Mouse (Mus musculus): ENCODE measurements around the gene Prg3. TPM values are rescaled to one million over a fixed set of nuclear protein-coding genes. Genes with fewer than 3 reads are reported as not detected.

The Prg3 gene
- polyA plus RNA-seq, 1 experiment from 2014 or later: not detected

DNA sequence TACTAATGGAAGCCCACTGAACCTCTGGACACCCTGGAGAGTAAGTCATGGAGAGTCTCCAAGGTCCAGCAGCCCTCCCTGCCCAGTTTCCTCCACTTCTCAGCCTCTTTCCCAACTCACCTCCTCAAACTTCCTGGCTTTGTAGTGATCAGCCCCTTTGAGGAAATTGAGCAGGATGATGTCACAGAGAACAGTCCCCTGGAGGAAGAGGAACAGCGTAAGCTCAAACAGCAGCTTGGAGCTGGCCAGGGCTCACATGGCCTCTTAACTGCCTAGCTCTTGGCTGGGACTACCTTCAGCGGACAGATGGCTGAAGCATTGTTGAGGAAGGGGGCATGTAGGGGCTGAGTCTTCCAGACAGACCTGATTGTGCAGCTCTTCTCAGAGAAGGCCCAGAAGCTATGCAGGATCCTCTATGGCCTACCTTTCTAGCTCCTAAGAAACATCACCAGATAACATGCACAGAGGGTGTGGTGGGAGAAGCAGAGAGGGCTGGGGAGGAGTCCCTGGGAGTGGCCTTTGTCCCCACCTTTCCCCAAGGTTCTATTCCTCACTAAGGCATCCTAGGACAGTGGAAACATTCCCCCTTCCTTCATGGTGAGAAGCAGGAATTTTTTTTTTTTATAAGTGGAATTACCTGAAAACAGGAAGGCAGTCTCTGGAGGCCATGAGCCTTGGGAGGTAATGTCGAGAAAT, 11.6 kb downstream of the Prg3 start:
- Histone ChIP-seq H3K27ac (replicated peaks) (no peak overlapping the region), H3K4me3 (replicated peaks) (no peak overlapping the region), H3K27me3 (no peaks in the 10 kb centered on the region), H3K9ac (no peak overlapping the region), H3K9me3 (replicated peaks) (no peaks in the 10 kb centered on the region), H3K4me2 (replicated peaks) (no peak overlapping the region), H3K36me3 (no peaks in the 10 kb centered on the region), H3K4me1 (no peaks in the 10 kb centered on the region)
- ATAC-seq (ENCODE audit: insufficient number of reproducible peaks, low FRiP score, low TSS enrichment, low read depth): no peak
- whole genome bisulfite sequencing: 64% methylated on average over 3 of the region's 3 CpGs

- no peak overlapping the region for H3K27ac ChIP-seq (replicated peaks)
- no peaks in the 10 kb centered on the region for H3K36me3 ChIP-seq
- H3K4me2 ChIP-seq (replicated peaks): no peak overlapping the region
- 76% methylated on average over 13 of the region's 13 CpGs for WGBS
- no peaks in the 10 kb centered on the region for H3K27me3 ChIP-seq
- H3K9me3 ChIP-seq (replicated peaks): no peaks in the 10 kb centered on the region
- no peaks in the 10 kb centered on the region for H3K4me1 ChIP-seq
- no peak overlapping the region for H3K9ac ChIP-seq
- no peak for ATAC-seq (ENCODE audit: insufficient number of reproducible peaks, low FRiP score, low TSS enrichment, low read depth)
- H3K4me3 ChIP-seq (replicated peaks): no peak overlapping the region
Observed at GRCm38 (mm10) chr2:85001497-85001896, 13.5 kb downstream of the Prg3 start.

- Histone ChIP-seq H3K36me3 (no peaks in the 10 kb centered on the region), H3K27me3 (no peaks in the 10 kb centered on the region), H3K4me1 (no peaks in the 10 kb centered on the region), H3K9me3 (replicated peaks) (no peaks in the 10 kb centered on the region), H3K9ac (no peak overlapping the region), H3K27ac (replicated peaks) (no peak overlapping the region), H3K4me3 (replicated peaks) (no peak overlapping the region), H3K4me2 (replicated peaks) (no peak overlapping the region)
- ATAC-seq (ENCODE audit: insufficient number of reproducible peaks, low FRiP score, low TSS enrichment, low read depth): no peak
- 67% methylated on average over 8 of the region's 8 CpGs for WGBS
Observed at GRCm38 (mm10) chr2:85002575-85002974, 14.6 kb downstream of the Prg3 start.

GRCm38 (mm10) chr2:85004341-85004740, 16.3 kb downstream of the Prg3 start:
- Histone ChIP-seq H3K4me2 (replicated peaks) (no peak overlapping the region), H3K27me3 (no peaks in the 10 kb centered on the region), H3K9me3 (replicated peaks) (no peaks in the 10 kb centered on the region), H3K4me1 (no peaks in the 10 kb centered on the region), H3K27ac (replicated peaks) (no peak overlapping the region), H3K4me3 (replicated peaks) (no peak overlapping the region), H3K36me3 (no peaks in the 10 kb centered on the region), H3K9ac (no peak overlapping the region)
- 78% methylated on average over 4 of the region's 4 CpGs for WGBS
- ATAC-seq (ENCODE audit: insufficient number of reproducible peaks, low FRiP score, low TSS enrichment, low read depth): no peak

GRCm38 (mm10) chr2:85006600-85006999, 18.6 kb downstream of the Prg3 start:
- Histone ChIP-seq H3K4me1 (no peaks in the 10 kb centered on the region), H3K4me2 (replicated peaks) (no peak overlapping the region), H3K27ac (replicated peaks) (no peak overlapping the region), H3K9ac (no peak overlapping the region), H3K27me3 (no peaks in the 10 kb centered on the region), H3K36me3 (no peaks in the 10 kb centered on the region), H3K4me3 (replicated peaks) (no peak overlapping the region), H3K9me3 (replicated peaks) (no peaks in the 10 kb centered on the region)
- ATAC-seq (ENCODE audit: insufficient number of reproducible peaks, low FRiP score, low TSS enrichment, low read depth): no peak
- WGBS: 80% methylated on average over 7 of the region's 7 CpGs

DNA sequence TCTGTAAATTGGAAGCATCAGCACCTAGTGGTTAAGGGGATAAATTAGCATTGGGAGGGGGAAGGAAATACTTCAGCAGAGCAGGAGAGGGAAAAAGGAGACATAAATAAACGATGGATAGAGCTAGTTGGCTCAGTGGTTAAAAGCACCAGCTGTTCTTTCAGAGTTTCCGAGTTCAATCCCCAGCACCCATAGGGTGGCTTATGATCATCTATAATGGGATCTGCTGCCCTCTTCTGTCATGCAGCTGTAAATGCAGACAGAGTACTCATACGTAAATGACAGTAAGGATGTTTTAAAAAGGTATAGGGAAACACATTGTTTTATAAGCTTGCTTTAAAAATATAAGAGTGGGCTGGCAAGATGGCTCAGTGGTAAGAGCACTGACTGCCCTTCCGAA, 19.7 kb downstream of the Prg3 start:
- no peak overlapping the region for H3K9ac ChIP-seq
- H3K4me3 ChIP-seq (replicated peaks): no peak overlapping the region
- H3K4me2 ChIP-seq (replicated peaks): no peak overlapping the region
- ATAC-seq (ENCODE audit: insufficient number of reproducible peaks, low FRiP score, low TSS enrichment, low read depth): no peak
- no peaks in the 10 kb centered on the region for H3K27me3 ChIP-seq
- no peak overlapping the region for H3K27ac ChIP-seq (replicated peaks)
- H3K9me3 ChIP-seq (replicated peaks): no peaks in the 10 kb centered on the region
- no peaks in the 10 kb centered on the region for H3K4me1 ChIP-seq
- no peaks in the 10 kb centered on the region for H3K36me3 ChIP-seq
- WGBS: 23% methylated on average over 4 of the region's 4 CpGs

DNA sequence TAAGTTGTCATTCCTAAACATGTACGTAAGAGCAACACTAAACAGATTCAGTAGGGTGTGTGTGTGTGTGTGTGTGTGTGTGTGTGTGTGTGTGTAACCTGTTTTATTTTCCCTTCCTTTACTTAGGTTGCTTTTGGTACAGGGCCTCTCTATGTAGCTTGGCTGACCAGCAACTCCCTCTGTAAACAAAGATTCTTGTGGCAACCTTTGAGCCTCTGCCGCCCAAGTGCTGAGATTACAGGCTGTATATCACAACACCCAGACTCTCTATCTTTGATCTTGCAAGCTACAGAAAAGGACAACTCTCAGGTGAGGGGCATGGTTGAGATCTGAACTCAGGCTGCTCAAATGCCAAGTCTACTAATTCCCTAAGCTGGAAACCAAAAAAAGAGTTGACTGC, 21.2 kb downstream of the Prg3 start:
- ATAC-seq (ENCODE audit: insufficient number of reproducible peaks, low FRiP score, low TSS enrichment, low read depth): no peak
- no peaks in the 10 kb centered on the region for H3K9me3 ChIP-seq (replicated peaks)
- no peak overlapping the region for H3K9ac ChIP-seq
- no peaks in the 10 kb centered on the region for H3K4me1 ChIP-seq
- H3K4me2 ChIP-seq (replicated peaks): no peak overlapping the region
- no peaks in the 10 kb centered on the region for H3K36me3 ChIP-seq
- WGBS: 67% methylated on average over 2 of the region's 2 CpGs
- no peak overlapping the region for H3K27ac ChIP-seq (replicated peaks)
- no peak overlapping the region for H3K4me3 ChIP-seq (replicated peaks)
- H3K27me3 ChIP-seq: no peaks in the 10 kb centered on the region

GRCm38 (mm10) chr2:85011906-85012604, 24.0 kb downstream of the Prg3 start:
- peak; percentile 11; the same call in 1 of the 2 replicates for ATAC-seq (ENCODE audit: insufficient number of reproducible peaks, low FRiP score, low TSS enrichment, low read depth)
- Histone ChIP-seq H3K4me3 (replicated peaks) (no peak overlapping the region), H3K27ac (replicated peaks) (no peak overlapping the region), H3K9me3 (replicated peaks) (no peaks in the 10 kb centered on the region), H3K36me3 (no peaks in the 10 kb centered on the region), H3K9ac (no peak overlapping the region), H3K4me1 (no peaks in the 10 kb centered on the region), H3K27me3 (no peaks in the 10 kb centered on the region), H3K4me2 (replicated peaks) (no peak overlapping the region)
- 66% methylated on average over 9 of the region's 9 CpGs for whole genome bisulfite sequencing

DNA sequence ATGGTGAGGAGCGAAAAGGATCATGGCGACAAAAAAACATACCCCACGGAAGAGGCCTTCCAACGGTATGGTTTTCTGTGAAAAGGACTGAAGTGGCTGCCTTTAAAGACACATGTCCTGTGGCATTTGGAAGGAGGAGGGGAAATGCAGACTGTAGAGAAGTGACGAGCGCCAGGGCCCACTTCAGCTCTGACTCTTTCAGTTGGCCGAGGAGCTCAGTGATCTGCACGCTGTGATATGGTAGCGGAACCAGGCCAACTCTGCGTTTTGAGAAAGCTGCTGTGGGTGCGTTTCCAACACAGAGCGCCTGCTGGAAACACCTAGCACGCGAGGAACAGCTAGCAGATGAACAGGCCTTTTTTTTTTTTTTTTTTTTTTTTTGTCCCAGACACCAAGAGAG, 24.7 kb downstream of the Prg3 start:
- 80% methylated on average over 14 of the region's 14 CpGs for WGBS
- no peak overlapping the region for H3K4me2 ChIP-seq (replicated peaks)
- no peaks in the 10 kb centered on the region for H3K36me3 ChIP-seq
- no peak overlapping the region for H3K27ac ChIP-seq (replicated peaks)
- H3K27me3 ChIP-seq: no peaks in the 10 kb centered on the region
- no peak overlapping the region for H3K9ac ChIP-seq
- H3K4me3 ChIP-seq (replicated peaks): no peak overlapping the region
- ATAC-seq (ENCODE audit: insufficient number of reproducible peaks, low FRiP score, low TSS enrichment, low read depth): no peak
- H3K9me3 ChIP-seq (replicated peaks): no peaks in the 10 kb centered on the region
- H3K4me1 ChIP-seq: no peaks in the 10 kb centered on the region

DNA sequence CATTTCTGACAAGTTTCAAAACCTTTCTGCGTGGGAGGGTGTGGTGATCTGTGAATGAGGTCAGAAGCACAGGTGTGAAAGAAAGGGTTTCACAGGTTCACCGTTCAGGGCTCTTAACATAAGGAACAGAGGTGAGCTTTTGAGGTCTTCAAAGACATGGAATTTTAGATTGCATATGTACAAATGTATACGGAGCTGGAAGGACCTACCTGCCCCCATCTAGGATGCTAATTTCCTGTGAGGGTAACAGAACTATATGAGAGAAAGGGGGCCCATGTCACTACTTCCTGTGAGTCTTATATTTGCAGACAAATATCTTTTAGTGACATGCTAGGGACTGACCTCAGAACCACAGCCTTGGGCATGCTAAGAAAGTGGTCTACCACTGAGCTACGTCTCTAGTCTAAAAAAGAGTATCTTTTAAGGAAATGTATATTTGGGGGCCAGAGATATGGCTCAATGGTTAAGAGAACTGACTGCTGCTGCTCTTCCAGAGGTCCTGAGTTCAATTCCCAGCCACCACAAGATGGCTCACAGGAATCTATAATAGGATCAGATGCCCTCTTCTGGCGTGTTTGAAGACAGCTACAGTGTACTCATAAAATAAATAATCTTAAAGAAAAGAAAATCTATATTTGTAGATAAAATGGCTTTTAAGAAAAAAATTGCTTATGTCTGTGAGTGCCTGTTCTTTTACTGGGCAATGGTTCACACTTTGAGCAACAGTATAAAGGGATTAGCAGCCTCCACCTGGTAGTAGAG, 26.0 kb downstream of the Prg3 start:
- no peak overlapping the region for H3K4me2 ChIP-seq (replicated peaks)
- 83% methylated on average over 5 of the region's 5 CpGs for WGBS
- no peak overlapping the region for H3K27ac ChIP-seq (replicated peaks)
- no peak for ATAC-seq (ENCODE audit: insufficient number of reproducible peaks, low FRiP score, low TSS enrichment, low read depth)
- no peak overlapping the region for H3K4me3 ChIP-seq (replicated peaks)
- H3K36me3 ChIP-seq: no peaks in the 10 kb centered on the region
- H3K4me1 ChIP-seq: no peaks in the 10 kb centered on the region
- no peak overlapping the region for H3K9ac ChIP-seq
- H3K27me3 ChIP-seq: no peaks in the 10 kb centered on the region
- no peaks in the 10 kb centered on the region for H3K9me3 ChIP-seq (replicated peaks)

DNA sequence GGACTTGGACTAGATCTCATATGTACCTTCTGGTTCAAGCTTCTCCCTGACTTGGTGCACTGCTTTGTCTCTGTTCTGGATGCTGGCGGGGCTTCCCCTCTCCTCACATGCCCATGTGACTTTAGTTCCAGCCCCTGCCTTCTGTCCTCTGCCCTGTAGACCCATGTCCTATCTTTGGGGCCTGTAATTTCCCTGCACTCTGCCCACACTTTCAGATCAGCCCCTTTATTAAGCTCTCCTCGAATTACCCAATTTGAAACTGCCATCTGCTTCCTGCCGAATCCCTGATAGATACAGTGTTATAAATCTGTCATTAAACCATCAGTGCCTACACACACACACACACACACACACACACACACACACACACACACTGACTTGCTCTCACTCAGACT, 26.6 kb downstream of the Prg3 start:
- Histone ChIP-seq H3K4me3 (replicated peaks) (no peak overlapping the region), H3K27ac (replicated peaks) (no peak overlapping the region), H3K27me3 (no peaks in the 10 kb centered on the region), H3K9ac (no peak overlapping the region), H3K9me3 (replicated peaks) (no peaks in the 10 kb centered on the region), H3K4me2 (replicated peaks) (no peak overlapping the region), H3K4me1 (no peaks in the 10 kb centered on the region), H3K36me3 (no peaks in the 10 kb centered on the region)
- WGBS: 59% methylated on average over 3 of the region's 3 CpGs
- no peak for ATAC-seq (ENCODE audit: insufficient number of reproducible peaks, low FRiP score, low TSS enrichment, low read depth)
